Comparison of ENCODE assay signal across 9 mouse cellular contexts in genomic region chr4:116371676-116372075, GRCm38 (mm10).
DNase-seq lines count a peak whose midpoint lies in the region; ATAC-seq and TF ChIP-seq lines count a peak whose summit lies in the region.
"Had no signal": no experiment of that assay in that cellular context is flagged by ENCODE, and none has a peak within 500 bp of the region (broad histone marks: within the 10 kb centered on the region; RNA-seq: fewer than 3 reads in every experiment).

No protein-coding gene starts in this region.

- no peak overlapping the region for H3K27ac ChIP-seq in kidney, embryonic 15.5 days
- H3K27ac ChIP-seq in thymus, adult 2 months (ENCODE audit: control insufficient read depth, insufficient read depth, low read length), result no peak overlapping the region
- H3K27ac ChIP-seq: midbrain, embryonic 12.5 days had no signal

- H3K27me3 ChIP-seq in kidney, embryonic 15.5 days, result no peaks in the 10 kb centered on the region
- no peaks in the 10 kb centered on the region for H3K27me3 ChIP-seq in thymus, adult 2 months (ENCODE audit: control insufficient read depth, insufficient read depth, low read length)
- H3K27me3 ChIP-seq: midbrain, embryonic 12.5 days had no signal

- no peaks in the 10 kb centered on the region for H3K4me1 ChIP-seq in kidney, embryonic 15.5 days
- H3K4me1 ChIP-seq in thymus, adult 2 months (replicated peaks; ENCODE audit: control insufficient read depth, insufficient read depth, low read length), result no peaks in the 10 kb centered on the region
- H3K4me1 ChIP-seq: midbrain, embryonic 12.5 days had no signal

- no peaks in the 10 kb centered on the region for H3K9me3 ChIP-seq in kidney, embryonic 15.5 days (replicated peaks)
- H3K9me3 ChIP-seq: midbrain, embryonic 12.5 days had no signal

- no peak overlapping the region for H3K4me3 ChIP-seq in kidney, embryonic 15.5 days (replicated peaks)
- H3K4me3 ChIP-seq in thymus, adult 2 months (ENCODE audit: control insufficient read depth, insufficient read depth, low read length), result no peak overlapping the region
- H3K4me3 ChIP-seq: midbrain, embryonic 12.5 days had no signal

- WGBS in kidney, embryonic 15.5 days, result 61% methylated on average over 1 of the region's 1 CpGs
- WGBS in thymus, adult 2 months, result 100% methylated on average over 1 of the region's 1 CpGs

- no peak for TF ChIP-seq POLR2A in thymus, adult 2 months (IDR thresholded peaks at IDR 0.05; ENCODE audit: control insufficient read depth, extremely low read depth, insufficient read depth, low read length, poor library complexity)

- ATAC-seq in kidney, embryonic 15.5 days (replicated peaks; ENCODE audit: low FRiP score), result no peak

- no peaks in the 10 kb centered on the region for H3K36me3 ChIP-seq in kidney, embryonic 15.5 days
- no peaks in the 10 kb centered on the region for H3K36me3 ChIP-seq in thymus, adult 2 months (ENCODE audit: control insufficient read depth, insufficient read depth, low read length)
- H3K36me3 ChIP-seq: midbrain, embryonic 12.5 days had no signal

- peak; percentile 20 for DNase-seq in kidney, adult 9 months
- peak; percentile 85 for DNase-seq in brain, adult 2 months (ENCODE audit: low read depth, low spot score)
- DNase-seq in heart, adult 18-20 months, result peak; percentile 85 to 90
- peak; percentile 79 for DNase-seq in layer of hippocampus, adult 9-11 months
- peak; percentile 41 to 47 for DNase-seq in right cerebral cortex, adult 2 months (ENCODE audit: low spot score in 2 of 2)
- DNase-seq in embryo, embryonic 10.5 days (ENCODE audit: low spot score), result no peak
- DNase-seq in thymus, adult 2 months, result no peak

- no peak overlapping the region for H3K9ac ChIP-seq in kidney, embryonic 15.5 days
- H3K9ac ChIP-seq: midbrain, embryonic 12.5 days had no signal

- no peak for TF ChIP-seq CTCF in thymus, adult 2 months (IDR thresholded peaks at IDR 0.05; ENCODE audit: borderline replicate concordance, control insufficient read depth, extremely low read depth, insufficient read depth, low read length, poor library complexity)

- no peak overlapping the region for H3K4me2 ChIP-seq in kidney, embryonic 15.5 days
- H3K4me2 ChIP-seq: midbrain, embryonic 12.5 days had no signal

Comparison
In these comparisons a context has a peak if more than half of its experiments do, and no peak if none do; other contexts are left out.
1. DNase-seq: peak in kidney, adult 9 months (single experiment), brain, adult 2 months (single experiment), heart, adult 18-20 months (2 of 2), layer of hippocampus, adult 9-11 months (single experiment) and right cerebral cortex, adult 2 months (2 of 2); none in embryo, embryonic 10.5 days (single experiment) and thymus, adult 2 months (single experiment).